Mouse (Mus musculus): ENCODE data around the gene Zfp993. TPM values are rescaled to one million over a fixed set of nuclear protein-coding genes. Genes with fewer than 3 reads are reported as not detected.

Zfp993 gene
- polyA plus RNA-seq, 1 experiment from 2014 or later = 1.9 TPM

Other genes with a start within 250 kb of the Zfp993 start
- 3.3 and 4.0 TPM in 2 replicates for gene Zfp992, start 161.9 kb upstream of the Zfp993 start, polyA plus RNA-seq (2014; fragmentation: Nextera tagmentation; extraction: Ambion mirVana)
- gene Zfp981, start 108.9 kb upstream of the Zfp993 start, polyA plus RNA-seq (2014; fragmentation: Nextera tagmentation; extraction: Ambion mirVana) = not detected in 2 replicates